ENCODE assay signal across 8 mouse cellular contexts in the genomic region with DNA sequence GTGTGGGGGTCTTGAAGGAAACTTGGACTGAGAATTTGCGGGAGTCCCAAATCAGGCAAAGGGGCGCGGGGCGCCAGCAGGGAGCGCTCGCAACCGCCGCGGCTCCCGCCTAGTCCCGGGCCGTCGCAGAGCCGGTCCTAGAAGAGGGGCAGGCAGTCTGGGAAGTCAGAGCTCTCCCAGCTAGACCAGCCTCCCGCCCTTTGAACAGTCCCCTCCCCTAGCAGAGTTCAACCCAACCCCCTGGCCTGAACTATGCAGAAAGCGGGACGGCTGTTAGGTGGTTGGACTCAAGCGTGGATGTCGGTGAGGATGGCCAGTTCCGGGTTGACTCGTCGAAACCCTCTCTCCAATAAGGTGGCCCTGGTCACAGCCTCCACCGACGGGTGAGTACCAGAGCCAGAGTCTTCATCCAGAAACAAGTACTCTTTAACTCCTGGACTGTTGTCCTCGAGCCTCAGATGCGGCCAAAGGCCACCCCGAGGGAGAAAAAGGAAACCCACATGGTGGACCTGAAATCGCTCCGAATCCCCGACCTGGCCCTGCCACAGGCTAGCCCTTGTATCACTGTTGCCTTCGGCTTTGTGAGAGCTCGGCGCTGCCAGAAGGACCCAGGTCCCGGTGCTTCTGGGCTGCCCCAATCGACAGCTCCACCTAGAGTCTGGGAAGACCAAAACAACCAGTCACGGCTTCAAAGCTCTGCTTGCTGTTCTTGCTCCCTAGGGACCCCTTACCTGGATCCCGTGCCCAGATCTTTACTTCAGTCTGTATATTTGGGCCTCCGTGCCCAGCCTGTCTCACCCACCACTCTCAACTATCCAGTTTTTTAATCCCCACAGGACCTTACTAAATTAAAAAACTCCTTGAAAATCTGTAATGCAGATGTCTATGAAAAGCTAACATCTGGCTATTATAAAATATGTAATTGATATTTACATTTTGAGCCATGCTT. TPM values are rescaled to one million over a fixed set of nuclear protein-coding genes. Genes with fewer than 3 reads are reported as not detected.
DNase-seq lines count a peak whose midpoint lies in the region; ATAC-seq and TF ChIP-seq lines count a peak whose summit lies in the region.

A gene (plus strand): TSS at position 108 of the 949 bp plus-strand sequence.

- peak within 1 kb of the TSS; percentile 68 for H3K4me2 ChIP-seq in forebrain, embryonic 11.5 days (ENCODE audit: low read depth, low read length, severe bottlenecking)
- H3K4me2 ChIP-seq in heart, embryonic 15.5 days = peak within 1 kb of the TSS; percentile 81
- H3K4me2 ChIP-seq in liver, embryonic 14.5 days (ENCODE audit: low read depth) = peak within 1 kb of the TSS; percentile 84
- peak within 1 kb of the TSS; percentile 69 for H3K4me2 ChIP-seq in stomach, embryonic 15.5 days

- TF ChIP-seq EP300 in liver, embryonic 14.5 days (IDR thresholded peaks at IDR 0.05; ENCODE audit: low read depth) = peak; percentile 14; the same call in 1 of the 2 replicates

- no peaks in the 10 kb centered on the region for H3K36me3 ChIP-seq in forebrain, embryonic 11.5 days (ENCODE audit: control insufficient read depth, insufficient read depth, low read length)
- H3K36me3 ChIP-seq in heart, embryonic 15.5 days = peaks cover 10% of the 10 kb centered on the region; the same call in 1 of the 2 replicates
- H3K36me3 ChIP-seq in liver, embryonic 14.5 days (replicated peaks; ENCODE audit: control insufficient read depth, insufficient read depth, low read depth) = no peaks in the 10 kb centered on the region
- 0 out of 2 replicates have a peak, but pooled peaks cover 3% of the 10 kb centered on the region for H3K36me3 ChIP-seq in stomach, embryonic 15.5 days

- H3K9ac ChIP-seq in forebrain, embryonic 11.5 days (ENCODE audit: low read length) = peak within 1 kb of the TSS; percentile 78
- H3K9ac ChIP-seq in heart, embryonic 15.5 days = peak within 1 kb of the TSS; percentile 74
- peak within 1 kb of the TSS; percentile 92 for H3K9ac ChIP-seq in liver, embryonic 14.5 days (replicated peaks)
- peak within 1 kb of the TSS; percentile 79 for H3K9ac ChIP-seq in stomach, embryonic 15.5 days

- WGBS in forebrain, embryonic 11.5 days = under 1% methylated on average over 38 of the region's 38 CpGs
- under 1% methylated on average over 38 of the region's 38 CpGs for WGBS in heart, embryonic 15.5 days
- under 1% methylated on average over 38 of the region's 38 CpGs for WGBS in liver, embryonic 14.5 days (ENCODE audit: insufficient replicate concordance)
- under 1% methylated on average over 37 of the region's 38 CpGs for WGBS in stomach, embryonic 15.5 days

- peak; percentile 96 for ATAC-seq in forebrain, embryonic 11.5 days (replicated peaks; ENCODE audit: low FRiP score)
- peak; percentile 95 for ATAC-seq in heart, embryonic 15.5 days (replicated peaks; ENCODE audit: insufficient number of reproducible peaks, insufficient read depth, low FRiP score, low read depth)
- ATAC-seq in liver, embryonic 14.5 days (ENCODE audit: insufficient read depth) = peak; percentile 84
- ATAC-seq in stomach, embryonic 15.5 days (ENCODE audit: insufficient read depth, low FRiP score, low read depth) = peak; percentile 97

- H3K27ac ChIP-seq in forebrain, embryonic 11.5 days (ENCODE audit: low read depth, low read length) = peak within 1 kb of the TSS; percentile 68
- H3K27ac ChIP-seq in heart, embryonic 15.5 days = peak within 1 kb of the TSS; percentile 89
- H3K27ac ChIP-seq in liver, embryonic 14.5 days = peak within 1 kb of the TSS; percentile 87
- H3K27ac ChIP-seq in stomach, embryonic 15.5 days = peak within 1 kb of the TSS; percentile 89

- no peaks in the 10 kb centered on the region for H3K9me3 ChIP-seq in forebrain, embryonic 11.5 days (ENCODE audit: control insufficient read depth, low read length)
- no peaks in the 10 kb centered on the region for H3K9me3 ChIP-seq in heart, embryonic 15.5 days (replicated peaks)
- no peaks in the 10 kb centered on the region for H3K9me3 ChIP-seq in liver, embryonic 14.5 days (ENCODE audit: control insufficient read depth, low read length)
- H3K9me3 ChIP-seq in stomach, embryonic 15.5 days = no peaks in the 10 kb centered on the region

- peak within 1 kb of the TSS; percentile 53 for H3K4me3 ChIP-seq in forebrain, embryonic 11.5 days (ENCODE audit: low read depth, low read length)
- peak within 1 kb of the TSS; percentile 80 for H3K4me3 ChIP-seq in heart, embryonic 15.5 days
- peak within 1 kb of the TSS; percentile 78 to 83 for H3K4me3 ChIP-seq in liver, embryonic 14.5 days (ENCODE audit: insufficient read depth in 1 of 2, low read depth in 2 of 2, low read length in 2 of 2)
- peak within 1 kb of the TSS; percentile 70 for H3K4me3 ChIP-seq in stomach, embryonic 15.5 days (replicated peaks)

- peak; percentile 92 for TF ChIP-seq CTCF in liver, embryonic 14.5 days (IDR thresholded peaks at IDR 0.05; ENCODE audit: low read depth)

- 0 out of 2 replicates have a peak, but pooled peaks cover 2% of the 10 kb centered on the region for H3K4me1 ChIP-seq in forebrain, embryonic 11.5 days (replicated peaks; ENCODE audit: control insufficient read depth, insufficient read depth, low read length)
- H3K4me1 ChIP-seq in heart, embryonic 15.5 days (replicated peaks) = peaks cover 13% of the 10 kb centered on the region
- H3K4me1 ChIP-seq in liver, embryonic 14.5 days (replicated peaks; ENCODE audit: control insufficient read depth in 2 of 2, insufficient read depth in 2 of 2, low read length in 1 of 2) = peaks cover 34 to 43% of the 10 kb centered on the region in 2 experiments
- no peaks in the 10 kb centered on the region; the same call in 1 of the 2 replicates for H3K4me1 ChIP-seq in stomach, embryonic 15.5 days

- no peaks in the 10 kb centered on the region for H3K27me3 ChIP-seq in forebrain, embryonic 11.5 days (ENCODE audit: control insufficient read depth, insufficient read depth, low read length)
- no peaks in the 10 kb centered on the region for H3K27me3 ChIP-seq in heart, embryonic 15.5 days
- no peaks in the 10 kb centered on the region for H3K27me3 ChIP-seq in liver, embryonic 14.5 days (ENCODE audit: control insufficient read depth, insufficient read depth, low read length)
- no peaks in the 10 kb centered on the region for H3K27me3 ChIP-seq in stomach, embryonic 15.5 days (replicated peaks)

- peak; percentile 75 to 79 for DNase-seq in CD8-positive naive resting alpha-beta T cell, adult 2 months (ENCODE audit: low read depth in 2 of 2, low spot score in 2 of 2)
- DNase-seq in c-Kit-negative CD71-positive TER-119-positive erythroid progenitor cells, embryonic 14.5 days (ENCODE audit: low read depth, low spot score) = peak; percentile 64
- DNase-seq in forebrain, embryonic 11.5 days (ENCODE audit: low spot score) = peak; percentile 88
- peak; percentile 84 to 94 for DNase-seq in kidney, postnatal 25 days
- peak; percentile 73 to 80 (median 76) for DNase-seq in liver, embryonic 14.5 days (ENCODE audit: low read depth in 3 of 3, low spot score in 3 of 3)
- peak; percentile 85 for DNase-seq in neural tube, embryonic 10.5 days (ENCODE audit: extremely low spot score, low spot score)

RNA-seq across cellular contexts. Expression of the gene that starts here (rescaled TPM):
- polyA plus RNA-seq in forebrain, embryonic 11.5 days (2014; fragmentation: Nextera tagmentation; extraction: Ambion mirVana) = 30.2 and 36.5 TPM in 2 replicates
- polyA plus RNA-seq in heart, embryonic 15.5 days (2015; fragmentation: Nextera tagmentation; extraction: Ambion mirVana) = 60.7 and 69.5 TPM in 2 replicates
- polyA plus RNA-seq in liver, embryonic 14.5 days (2012; rRNA removed) = 40.3 and 44.1 TPM in 2 replicates
- polyA plus RNA-seq in liver, embryonic 14.5 days (2014; fragmentation: Nextera tagmentation; extraction: Ambion mirVana) = 40.4 and 42.2 TPM in 2 replicates
- polyA plus RNA-seq in stomach, embryonic 15.5 days (2015; fragmentation: Nextera tagmentation; extraction: Ambion mirVana) = 121 TPM in 2 replicates

Comparison
In these comparisons a context has a peak if more than half of its experiments do, and no peak if none do; other contexts are left out.
1. Peak in every context shown above with its lines: DNase-seq, ATAC-seq, H3K4me3 ChIP-seq and H3K27ac ChIP-seq.